Mouse (Mus musculus): ENCODE measurements around the gene Myo5c.

Myo5c gene

GRCm38 (mm10) chr9:75275051-75275450 is 43.2 kb downstream of the Myo5c start:
- no peak for DNase-seq (ENCODE audit: extremely low read depth, low read depth)

GRCm38 (mm10) chr9:75280814-75281213 is 49.0 kb downstream of the Myo5c start:
- DNase-seq (ENCODE audit: extremely low read depth, low read depth): no peak

- no peak for DNase-seq (ENCODE audit: extremely low read depth, low read depth)
Observed at GRCm38 (mm10) chr9:75282179-75282578, 50.4 kb downstream of the Myo5c start.

- DNase-seq (ENCODE audit: extremely low read depth, low read depth): peak; percentile 66
Observed at GRCm38 (mm10) chr9:75282830-75283229, 51.0 kb downstream of the Myo5c start.

- no peak for DNase-seq (ENCODE audit: extremely low read depth, low read depth)
Observed at GRCm38 (mm10) chr9:75283636-75284035, 51.8 kb downstream of the Myo5c start.

GRCm38 (mm10) chr9:75285363-75285762 is 53.5 kb downstream of the Myo5c start:
- DNase-seq (ENCODE audit: extremely low read depth, low read depth): no peak

GRCm38 (mm10) chr9:75287636-75288035 is 55.8 kb downstream of the Myo5c start:
- DNase-seq (ENCODE audit: extremely low read depth, low read depth): no peak

GRCm38 (mm10) chr9:75289545-75289944 is 57.7 kb downstream of the Myo5c start:
- DNase-seq (ENCODE audit: extremely low read depth, low read depth): no peak

GRCm38 (mm10) chr9:75299342-75299741 is 67.5 kb downstream of the Myo5c start:
- no peak for DNase-seq (ENCODE audit: extremely low read depth, low read depth)

- DNase-seq (ENCODE audit: extremely low read depth, low read depth): no peak
Observed at GRCm38 (mm10) chr9:75303033-75303432, 71.2 kb downstream of the Myo5c start.

- DNase-seq (ENCODE audit: extremely low read depth, low read depth): no peak
Observed at GRCm38 (mm10) chr9:75303701-75304261, 72.0 kb downstream of the Myo5c start.

- no peak for DNase-seq (ENCODE audit: extremely low read depth, low read depth)
Observed at GRCm38 (mm10) chr9:75304286-75304685, 72.5 kb downstream of the Myo5c start.

GRCm38 (mm10) chr9:75306126-75306898 is 74.5 kb downstream of the Myo5c start, which contains the start of gene Gnb5:
Gnb5 (plus strand) TSS chr9:75306288.
- DNase-seq (ENCODE audit: extremely low read depth, low read depth): no peak

GRCm38 (mm10) chr9:75307015-75307414 is 75.2 kb downstream of the Myo5c start:
- DNase-seq (ENCODE audit: extremely low read depth, low read depth): no peak

GRCm38 (mm10) chr9:75308621-75309020 is 76.8 kb downstream of the Myo5c start:
- DNase-seq (ENCODE audit: extremely low read depth, low read depth): no peak

- DNase-seq (ENCODE audit: extremely low read depth, low read depth): no peak
Observed at GRCm38 (mm10) chr9:75312008-75312407, 80.2 kb downstream of the Myo5c start.

- DNase-seq (ENCODE audit: extremely low read depth, low read depth): no peak
Observed at GRCm38 (mm10) chr9:75313138-75313831, 81.5 kb downstream of the Myo5c start.

- DNase-seq (ENCODE audit: extremely low read depth, low read depth): no peak
Observed at GRCm38 (mm10) chr9:75313832-75314516, 82.2 kb downstream of the Myo5c start.

- no peak for DNase-seq (ENCODE audit: extremely low read depth, low read depth)
Observed at GRCm38 (mm10) chr9:75314517-75315105, 82.8 kb downstream of the Myo5c start.

GRCm38 (mm10) chr9:75315238-75315637 is 83.4 kb downstream of the Myo5c start:
- no peak for DNase-seq (ENCODE audit: extremely low read depth, low read depth)

- DNase-seq (ENCODE audit: extremely low read depth, low read depth): no peak
Observed at GRCm38 (mm10) chr9:75316771-75317170, 85.0 kb downstream of the Myo5c start.
